Mouse (Mus musculus) liver, embryonic 16.5 days (tissue): ENCODE measurements around the gene Zbtb38. TPM values are rescaled to one million over a fixed set of nuclear protein-coding genes. Genes with fewer than 3 reads are reported as not detected.

Experiments used
- ATAC-seq: fragments of 200-750 bp; cut with Nextera tagmentation; 2 replicates; pipeline ENCODE4 v1.8.0; 2017; ENCODE audit warnings: low read depth, mild to moderate bottlenecking, moderate number of reproducible peaks, moderate library complexity
- H3K27ac ChIP-seq: fragments of 300-500 bp; sonication (generic); 2 replicates; pipeline ENCODE4 v1.5.1; 2014; ENCODE audit warnings: mild to moderate bottlenecking, low read length
- H3K27me3 ChIP-seq: fragments of 300-500 bp; sonication (generic); 2 replicates; pipeline ENCODE4 v1.6.1; 2014; ENCODE audit warnings: low read depth, low read length, mixed read lengths; ENCODE audit not compliant: control insufficient read depth, insufficient read depth
- H3K36me3 ChIP-seq: fragments of 300-500 bp; sonication (generic); 2 replicates; pipeline ENCODE4 v1.6.1; 2014; ENCODE audit warnings: mild to moderate bottlenecking; ENCODE audit not compliant: control insufficient read depth, insufficient read depth
- H3K4me1 ChIP-seq: fragments of 300-500 bp; sonication (generic); 2 replicates; pipeline ENCODE4 v1.6.1; 2014; ENCODE audit warnings: low read depth, low read length, mixed read lengths; ENCODE audit not compliant: control insufficient read depth
- H3K4me2 ChIP-seq: fragments of 300-500 bp; sonication (generic); 2 replicates; pipeline ENCODE4 v1.6.1; 2014; ENCODE audit warnings: low read depth, low read length, mixed read lengths
- H3K4me3 ChIP-seq: fragments of 300-500 bp; sonication (generic); 2 replicates; pipeline ENCODE4 v1.5.1; 2014; ENCODE audit warnings: low read depth, mild to moderate bottlenecking, low read length
- H3K9ac ChIP-seq: fragments of 300-500 bp; sonication (generic); 2 replicates; pipeline ENCODE4 v1.6.1; 2014; ENCODE audit warnings: low read depth, low read length
- H3K9me3 ChIP-seq: fragments of 300-500 bp; sonication (generic); replicated peaks from 2 replicates; pipeline ENCODE4 v1.6.1; 2016; ENCODE audit warnings: low read length; ENCODE audit not compliant: control insufficient read depth
- WGBS: fragments of 180-500 bp; shearing (Covaris S2); extraction: QIAGEN DNeasy Blood & Tissue Kit; methylation state at CpG from one replicate; pipeline ENCODE4 v1.1.7; 2014; ENCODE audit not compliant: insufficient replicate concordance; 5-methylcytosine and 5-hydroxymethylcytosine counted together
- polyA plus RNA-seq: library from polyadenylated mRNA; unstranded; fragments of >200 nt; fragmentation: Nextera tagmentation; extraction: Ambion mirVana; gene quantifications from 2 replicates; pipeline ENCODE4 v1.2.1, GENCODE M21; 2015

Zbtb38 gene
- polyA plus RNA-seq, 1 experiment from 2014 or later, result 5.3 TPM

- Histone ChIP-seq H3K27ac (no peak overlapping the region), H3K4me3 (no peak overlapping the region), H3K36me3 (no peaks in the 10 kb centered on the region), H3K9me3 (no peaks in the 10 kb centered on the region), H3K9ac (no peak overlapping the region), H3K4me1 (no peaks in the 10 kb centered on the region), H3K4me2 (no peak overlapping the region), H3K27me3 (no peaks in the 10 kb centered on the region; the same call in 1 of the 2 replicates)
- ATAC-seq, result no peak
- WGBS, result 23% methylated on average over 9 of the region's 9 CpGs
Observed at GRCm38 (mm10) chr9:96785871-96786342, 33.3 kb upstream of the Zbtb38 start.

- Histone ChIP-seq H3K27ac (no peak overlapping the region), H3K9ac (no peak overlapping the region), H3K4me2 (no peak overlapping the region), H3K4me1 (no peaks in the 10 kb centered on the region), H3K36me3 (no peaks in the 10 kb centered on the region), H3K4me3 (no peak overlapping the region), H3K27me3 (no peaks in the 10 kb centered on the region; the same call in 1 of the 2 replicates), H3K9me3 (no peaks in the 10 kb centered on the region)
- 10% methylated on average over 3 of the region's 3 CpGs for WGBS
- no peak for ATAC-seq
Observed at GRCm38 (mm10) chr9:96785187-96785586, 32.6 kb upstream of the Zbtb38 start.

- Histone ChIP-seq H3K9ac (no peak overlapping the region), H3K9me3 (no peaks in the 10 kb centered on the region), H3K4me2 (no peak overlapping the region), H3K27me3 (no peaks in the 10 kb centered on the region; the same call in 1 of the 2 replicates), H3K4me3 (no peak overlapping the region), H3K4me1 (no peaks in the 10 kb centered on the region), H3K36me3 (no peaks in the 10 kb centered on the region), H3K27ac (no peak overlapping the region)
- no peak for ATAC-seq
- WGBS, result 51% methylated on average over 9 of the region's 9 CpGs
Observed at GRCm38 (mm10) chr9:96783667-96784066, 31.0 kb upstream of the Zbtb38 start.

GRCm38 (mm10) chr9:96783258-96783657, 30.6 kb upstream of the Zbtb38 start:
- WGBS, result 55% methylated on average over 5 of the region's 5 CpGs
- no peaks in the 10 kb centered on the region; the same call in 1 of the 2 replicates for H3K27me3 ChIP-seq
- ATAC-seq, result no peak
- H3K9me3 ChIP-seq, result no peaks in the 10 kb centered on the region
- H3K27ac ChIP-seq, result no peak overlapping the region
- no peak overlapping the region for H3K4me2 ChIP-seq
- no peaks in the 10 kb centered on the region for H3K36me3 ChIP-seq
- H3K4me1 ChIP-seq, result no peaks in the 10 kb centered on the region
- no peak overlapping the region for H3K4me3 ChIP-seq
- H3K9ac ChIP-seq, result no peak overlapping the region

GRCm38 (mm10) chr9:96782062-96782461, 29.4 kb upstream of the Zbtb38 start:
- H3K4me3 ChIP-seq, result no peak overlapping the region
- no peaks in the 10 kb centered on the region for H3K36me3 ChIP-seq
- no peaks in the 10 kb centered on the region for H3K9me3 ChIP-seq
- H3K9ac ChIP-seq, result no peak overlapping the region
- H3K4me1 ChIP-seq, result no peaks in the 10 kb centered on the region
- WGBS, result 59% methylated on average over 8 of the region's 8 CpGs
- H3K4me2 ChIP-seq, result no peak overlapping the region
- ATAC-seq, result no peak
- no peak overlapping the region for H3K27ac ChIP-seq
- no peaks in the 10 kb centered on the region for H3K27me3 ChIP-seq

GRCm38 (mm10) chr9:96773146-96773545, 20.5 kb upstream of the Zbtb38 start:
- 34% methylated on average over 6 of the region's 6 CpGs for WGBS
- peaks cover 5% of the 10 kb centered on the region for H3K4me1 ChIP-seq
- no peaks in the 10 kb centered on the region for H3K27me3 ChIP-seq
- no peaks in the 10 kb centered on the region for H3K36me3 ChIP-seq
- no peak overlapping the region for H3K27ac ChIP-seq
- no peak overlapping the region for H3K4me3 ChIP-seq
- no peak overlapping the region for H3K9ac ChIP-seq
- H3K4me2 ChIP-seq, result no peak overlapping the region
- H3K9me3 ChIP-seq, result no peaks in the 10 kb centered on the region
- ATAC-seq, result no peak

GRCm38 (mm10) chr9:96770443-96770842, 17.8 kb upstream of the Zbtb38 start:
- H3K27ac ChIP-seq, result no peak overlapping the region
- 73% methylated on average over 3 of the region's 3 CpGs for WGBS

GRCm38 (mm10) chr9:96769651-96770050, 17.0 kb upstream of the Zbtb38 start:
- 25% methylated on average over 9 of the region's 9 CpGs for WGBS
- Histone ChIP-seq H3K4me2 (no peak overlapping the region), H3K9ac (no peak overlapping the region), H3K27me3 (no peaks in the 10 kb centered on the region), H3K27ac (no peak overlapping the region), H3K4me1 (peaks cover 5% of the 10 kb centered on the region), H3K9me3 (no peaks in the 10 kb centered on the region), H3K4me3 (no peak overlapping the region), H3K36me3 (no peaks in the 10 kb centered on the region)
- ATAC-seq, result no peak

More at GRCm38 (mm10) chr9:96770443-96770842, 17.8 kb upstream of the Zbtb38 start:
- no peak overlapping the region for H3K4me2 ChIP-seq
- H3K9ac ChIP-seq, result no peak overlapping the region
- no peak for ATAC-seq
- no peak overlapping the region for H3K4me3 ChIP-seq
- peaks cover 5% of the 10 kb centered on the region for H3K4me1 ChIP-seq
- no peaks in the 10 kb centered on the region for H3K36me3 ChIP-seq
- no peaks in the 10 kb centered on the region for H3K9me3 ChIP-seq
- H3K27me3 ChIP-seq, result no peaks in the 10 kb centered on the region

GRCm38 (mm10) chr9:96767874-96768273, 15.2 kb upstream of the Zbtb38 start:
- Histone ChIP-seq H3K27ac (no peak overlapping the region), H3K27me3 (no peaks in the 10 kb centered on the region), H3K9ac (no peak overlapping the region), H3K4me2 (no peak overlapping the region), H3K4me1 (peaks cover 10% of the 10 kb centered on the region), H3K4me3 (no peak overlapping the region), H3K36me3 (no peaks in the 10 kb centered on the region), H3K9me3 (no peaks in the 10 kb centered on the region)
- ATAC-seq, result no peak
